Mouse (Mus musculus) cerebellum, adult 2 months (tissue): ENCODE data around the gene Zfp53. TPM values are rescaled to one million over a fixed set of nuclear protein-coding genes. Genes with fewer than 3 reads are reported as not detected.

ENCODE experiments used
- DNase-seq, 2 experiments: peaks; one replicate each; pipeline ENCODE4 v3.0.0; 2021
- H3K27ac ChIP-seq: fragments of 200-500 bp; 2 replicates; pipeline ENCODE4 v1.5.1; 2012; ENCODE audit warnings: low read length, control low read depth, inconsistent platforms; ENCODE audit not compliant: insufficient read depth
- H3K27me3 ChIP-seq: fragments of 200-500 bp; 2 replicates; pipeline ENCODE4 v1.6.1; 2012; ENCODE audit warnings: inconsistent platforms, mild to moderate bottlenecking, low read length, moderate library complexity; ENCODE audit not compliant: control insufficient read depth, insufficient read depth
- H3K4me1 ChIP-seq: fragments of 200-500 bp; 2 replicates; pipeline ENCODE4 v1.6.1; 2011; ENCODE audit warnings: low read length; ENCODE audit not compliant: control insufficient read depth, insufficient read depth
- H3K4me3 ChIP-seq: fragments of 200-500 bp; replicated peaks from 2 replicates; pipeline ENCODE3; 2011; ENCODE audit warnings: mild to moderate bottlenecking, low read depth, low read length, control low read depth; ENCODE audit not compliant: insufficient read depth
- CTCF ChIP-seq: fragments of 200-500 bp; IDR thresholded peaks from 2 replicates; pipeline ENCODE4 v1.5.1; 2011; ENCODE audit warnings: low read depth, mild to moderate bottlenecking, control low read depth, low read length, moderate library complexity, borderline replicate concordance; ENCODE audit not compliant: insufficient read depth
- POLR2A ChIP-seq: fragments of 200-500 bp; IDR thresholded peaks from 2 replicates; pipeline ENCODE4 v1.6.1; 2011; ENCODE audit warnings: low read length, control low read depth, borderline replicate concordance; ENCODE audit not compliant: insufficient read depth
- WGBS: fragments of 180-500 bp; shearing (Covaris S2); methylation state at CpG from one replicate; pipeline ENCODE4 v1.1.7; 2018; 5-methylcytosine and 5-hydroxymethylcytosine counted together
- polyA plus RNA-seq: library from polyadenylated mRNA; depleted of rRNA; stranded (reverse); fragments of >200 nt; gene quantifications from 2 replicates; pipeline ENCODE4 v1.2.3, GENCODE M21; 2012; rRNA removed

The Zfp53 gene
- polyA plus RNA-seq, 1 experiment, result 3.4 TPM

DNA sequence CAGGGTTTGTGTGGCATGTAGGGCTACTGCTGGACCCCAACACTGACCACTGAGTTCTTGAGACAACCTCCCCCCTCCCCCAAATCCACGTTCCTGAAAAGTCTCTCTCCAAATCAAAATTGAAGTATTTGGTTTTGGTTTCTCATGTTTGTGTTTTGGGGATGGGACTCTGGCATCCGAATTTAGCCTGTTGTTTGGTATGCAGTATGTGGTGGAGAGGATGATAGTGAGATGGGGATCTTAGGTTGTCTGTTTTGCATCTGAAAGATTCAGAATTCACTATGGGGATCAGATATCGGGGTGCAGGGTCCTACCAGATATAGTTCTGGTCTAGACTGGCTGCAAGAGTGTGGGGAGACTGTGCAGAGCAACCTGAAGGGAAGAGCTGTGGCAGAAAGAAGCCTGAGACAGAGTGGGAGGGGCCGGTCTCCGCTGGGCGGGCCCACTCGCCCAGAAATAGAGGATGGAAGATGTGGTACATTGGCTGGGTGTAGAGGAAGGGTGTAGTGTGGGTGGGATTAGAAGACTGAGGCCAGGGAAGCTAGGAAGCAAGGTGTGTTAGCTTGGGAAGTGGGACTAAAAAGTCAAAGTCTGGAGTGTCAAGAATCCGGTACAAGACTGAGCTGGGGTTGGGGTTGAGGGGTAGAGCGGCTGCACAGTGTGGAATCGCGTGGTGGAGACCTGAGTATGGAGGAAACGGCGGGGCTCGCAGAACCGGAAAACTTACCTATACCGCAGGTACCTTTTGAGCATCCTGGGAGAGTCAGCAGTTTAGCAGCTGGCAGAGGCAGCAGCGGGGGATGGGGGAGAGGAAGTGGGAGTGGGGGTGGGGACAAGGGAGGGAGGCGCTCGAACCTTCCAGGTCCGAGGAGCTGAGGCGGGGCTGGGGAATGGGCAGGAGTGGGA, 46.6 kb downstream of the Zfp53 start, which contains the start of gene Zfp52:
Gene Zfp52 (plus strand): TSS at position 444 of the 906 bp plus-strand sequence.
- peak within 1 kb of the TSS; percentile 29 for H3K27ac ChIP-seq
- peaks cover 3% of the 10 kb centered on the region; the same call in 1 of the 2 replicates for H3K4me1 ChIP-seq
- 4% methylated on average over 20 of the region's 21 CpGs for WGBS
- no peaks in the 10 kb centered on the region for H3K27me3 ChIP-seq
- DNase-seq, result peak; percentile 68 to 73
- peak within 1 kb of the TSS; percentile 85 for H3K4me3 ChIP-seq
- 0 out of 2 replicates have a peak, but pooled peaks have one; percentile 38 for TF ChIP-seq POLR2A
- no peak for TF ChIP-seq CTCF

- 48% methylated on average over 7 of the region's 7 CpGs for WGBS
These were observed 47.3 kb downstream of the Zfp53 start for GRCm38 (mm10) chr17:21536096-21536495.

DNA sequence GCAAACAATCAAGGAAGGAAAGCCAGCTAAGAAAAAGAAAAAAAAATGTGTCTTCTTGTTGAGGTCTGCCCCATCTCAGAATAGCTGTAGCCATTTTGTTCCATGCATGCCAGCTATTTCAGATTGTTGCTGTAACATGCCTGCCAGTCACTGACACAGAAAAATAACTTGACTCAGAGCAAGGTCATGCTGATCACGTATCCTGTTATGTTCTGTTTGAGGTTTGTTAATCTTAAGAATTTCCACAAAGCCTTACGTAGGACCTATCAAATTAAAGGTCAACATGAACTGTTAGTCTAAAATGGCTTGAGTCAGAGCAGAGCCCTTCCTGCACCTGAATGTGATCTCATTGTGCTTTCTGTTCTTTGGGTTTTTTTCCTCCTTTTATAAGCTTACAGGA, 47.9 kb downstream of the Zfp53 start:
- Histone ChIP-seq H3K4me3 (no peak overlapping the region), H3K27me3 (no peaks in the 10 kb centered on the region), H3K4me1 (peaks cover 3% of the 10 kb centered on the region; the same call in 1 of the 2 replicates), H3K27ac (no peak overlapping the region)
- no peak for DNase-seq
- 79% methylated on average over 2 of the region's 2 CpGs for WGBS
- no peak for TF ChIP-seq POLR2A

More at GRCm38 (mm10) chr17:21536096-21536495, 47.3 kb downstream of the Zfp53 start:
- no peaks in the 10 kb centered on the region for H3K27me3 ChIP-seq
- no peak for DNase-seq
- H3K27ac ChIP-seq, result no peak overlapping the region
- TF ChIP-seq CTCF (no peak), POLR2A (no peak)
- H3K4me1 ChIP-seq, result peaks cover 3% of the 10 kb centered on the region; the same call in 1 of the 2 replicates
- H3K4me3 ChIP-seq, result peak overlapping the region; percentile 85

DNA sequence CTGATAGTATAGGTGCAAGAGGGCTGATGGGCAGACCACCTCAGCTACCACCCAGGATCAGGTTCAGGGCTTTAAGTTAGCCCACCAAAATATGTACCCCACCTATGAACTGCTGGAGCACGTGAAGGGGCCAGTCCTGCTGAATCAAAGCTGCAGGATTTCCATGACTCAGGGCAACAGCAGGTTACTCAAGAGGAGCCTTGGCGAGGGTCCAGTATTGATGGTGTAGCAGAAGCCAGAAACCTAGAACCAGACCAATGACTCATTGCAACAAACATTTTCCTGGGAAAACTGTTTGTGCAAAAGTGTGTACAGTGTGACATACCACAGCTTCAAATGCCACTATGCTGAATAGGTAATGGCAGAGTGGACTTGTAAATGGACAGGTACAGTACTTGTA, 69.0 kb downstream of the Zfp53 start:
- Histone ChIP-seq H3K4me3 (no peak overlapping the region), H3K27ac (no peak overlapping the region), H3K4me1 (0 out of 2 replicates have a peak, but pooled peaks cover 5% of the 10 kb centered on the region), H3K27me3 (no peaks in the 10 kb centered on the region)
- 48% methylated on average over 2 of the region's 2 CpGs for WGBS
- TF ChIP-seq CTCF (no peak), POLR2A (no peak)
- DNase-seq, result peak; percentile 26 to 58

Other genes starting within 250 kb of the Zfp53 start
- not detected in 2 replicates for gene Vmn1r235, start 232.6 kb upstream of the Zfp53 start, polyA plus RNA-seq
- not detected in 2 replicates for gene Vmn1r236, start 206.1 kb upstream of the Zfp53 start, polyA plus RNA-seq
- not detected in 2 replicates for gene Vmn1r237, start 177.1 kb upstream of the Zfp53 start, polyA plus RNA-seq
- gene Zfp677, start 105.2 kb upstream of the Zfp53 start, polyA plus RNA-seq, result 1.8 TPM in 2 replicates
- gene Zfp54, start 65.8 kb upstream of the Zfp53 start, polyA plus RNA-seq, result 1.5 and 1.7 TPM in 2 replicates
- gene Zfp51, start 38.6 kb upstream of the Zfp53 start, polyA plus RNA-seq, result 4.3 and 4.8 TPM in 2 replicates
- gene Zfp52, start 46.5 kb downstream of the Zfp53 start, polyA plus RNA-seq, result 3.5 and 4.0 TPM in 2 replicates
- 8.9 and 9.0 TPM in 2 replicates for gene Zfp948, start 78.0 kb downstream of the Zfp53 start, polyA plus RNA-seq
- gene Zfp983, start 161.6 kb downstream of the Zfp53 start, polyA plus RNA-seq, result 6.5 and 7.3 TPM in 2 replicates
- gene Gm10226, start 202.9 kb downstream of the Zfp53 start, polyA plus RNA-seq, result 5.3 and 5.5 TPM in 2 replicates
- gene Zfp760, start 218.7 kb downstream of the Zfp53 start, polyA plus RNA-seq, result 9.7 and 10.1 TPM in 2 replicates
- gene Zfp229, start 241.8 kb downstream of the Zfp53 start, polyA plus RNA-seq, result 3.8 and 4.6 TPM in 2 replicates